Comparison of ENCODE assay signal across 29 mouse cellular contexts in the genomic region with DNA sequence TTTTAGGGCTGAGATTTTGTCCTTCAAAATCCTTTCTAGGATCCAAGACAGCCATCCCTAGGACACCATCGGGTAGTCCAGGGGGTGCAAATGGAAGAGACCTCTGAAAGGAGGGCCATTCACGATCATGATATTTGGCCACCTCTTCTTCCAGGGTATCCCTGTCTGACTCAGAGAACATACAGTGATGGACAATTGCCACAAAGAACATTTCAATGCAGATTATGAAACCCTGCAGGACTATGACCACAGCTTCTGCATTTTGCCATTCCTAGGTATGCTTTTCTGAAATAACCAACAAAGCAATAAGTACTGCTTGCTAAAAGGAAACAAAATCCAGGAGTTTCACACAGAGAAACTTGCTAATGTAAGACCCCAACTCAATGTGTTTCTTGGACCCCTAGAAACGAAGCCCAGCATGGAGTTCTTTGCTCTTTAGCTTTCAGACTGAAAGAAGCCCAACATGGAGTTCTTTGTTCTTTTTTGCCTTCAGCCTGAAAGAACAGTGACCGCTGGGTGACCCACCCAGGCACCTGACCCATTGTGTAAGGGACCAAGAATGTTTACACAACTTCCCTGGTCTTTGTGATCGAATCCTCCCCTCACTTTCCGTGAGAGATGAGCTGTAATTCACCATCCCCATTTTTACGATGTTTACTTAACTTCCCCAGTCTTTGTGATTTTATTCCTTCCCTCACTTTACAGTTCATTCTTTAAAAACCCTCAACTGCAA. TPM values are rescaled to one million over a fixed set of nuclear protein-coding genes. Genes with fewer than 3 reads are reported as not detected.
DNase-seq lines count a peak whose midpoint lies in the region; ATAC-seq and TF ChIP-seq lines count a peak whose summit lies in the region.
"Had no signal": no experiment of that assay in that cellular context is flagged by ENCODE, and none has a peak within 500 bp of the region (broad histone marks: within the 10 kb centered on the region; RNA-seq: fewer than 3 reads in every experiment).

No protein-coding gene starts in this region.

- peak; percentile 35; the same call in 1 of the 2 replicates for TF ChIP-seq EP300 in lung, postnatal 0 days (IDR thresholded peaks at IDR 0.05)

- TF ChIP-seq CTCF in lung, postnatal 0 days (IDR thresholded peaks at IDR 0.05), result no peak
- TF ChIP-seq CTCF in midbrain, postnatal 0 days (IDR thresholded peaks at IDR 0.05), result no peak

- H3K27me3 ChIP-seq in lung, postnatal 0 days (replicated peaks; ENCODE audit: insufficient read depth, low read length), result no peaks in the 10 kb centered on the region
- no peaks in the 10 kb centered on the region for H3K27me3 ChIP-seq in midbrain, postnatal 0 days (ENCODE audit: insufficient read depth, low read length)
- H3K27me3 ChIP-seq: hindbrain, embryonic 15.5 days; limb, embryonic 12.5 days; liver, embryonic 12.5 days; midbrain, embryonic 12.5 days; neural tube, embryonic 13.5 days had no signal

- H3K4me3 ChIP-seq in lung, postnatal 0 days (ENCODE audit: low read depth, low read length), result no peak overlapping the region
- no peak overlapping the region for H3K4me3 ChIP-seq in midbrain, postnatal 0 days (ENCODE audit: low read depth, low read length)
- H3K4me3 ChIP-seq: forebrain, embryonic 10.5 days; hindbrain, embryonic 15.5 days; limb, embryonic 12.5 days; liver, embryonic 12.5 days; midbrain, embryonic 12.5 days; neural tube, embryonic 13.5 days had no signal

- no peaks in the 10 kb centered on the region for H3K36me3 ChIP-seq in lung, postnatal 0 days (ENCODE audit: insufficient read depth, low read length)
- H3K36me3 ChIP-seq in midbrain, postnatal 0 days (ENCODE audit: insufficient read depth, low read length), result no peaks in the 10 kb centered on the region
- H3K36me3 ChIP-seq: forebrain, embryonic 10.5 days; hindbrain, embryonic 15.5 days; limb, embryonic 12.5 days; liver, embryonic 12.5 days; midbrain, embryonic 12.5 days; neural tube, embryonic 13.5 days had no signal

- H3K27ac ChIP-seq in lung, postnatal 0 days (ENCODE audit: low read length), result no peak overlapping the region
- H3K27ac ChIP-seq in midbrain, postnatal 0 days (ENCODE audit: low read depth, low read length), result no peak overlapping the region
- H3K27ac ChIP-seq: forebrain, embryonic 10.5 days; hindbrain, embryonic 15.5 days; limb, embryonic 12.5 days; liver, embryonic 12.5 days; midbrain, embryonic 12.5 days; neural tube, embryonic 13.5 days had no signal

- H3K9me3 ChIP-seq in lung, postnatal 0 days (ENCODE audit: low read length), result no peaks in the 10 kb centered on the region
- no peaks in the 10 kb centered on the region for H3K9me3 ChIP-seq in midbrain, postnatal 0 days (ENCODE audit: low read length)
- H3K9me3 ChIP-seq: hindbrain, embryonic 15.5 days; liver, embryonic 12.5 days; midbrain, embryonic 12.5 days; neural tube, embryonic 13.5 days had no signal

- 44% methylated on average over 7 of the region's 7 CpGs for WGBS in lung, postnatal 0 days
- WGBS in midbrain, postnatal 0 days, result 70% methylated on average over 7 of the region's 7 CpGs

- no peaks in the 10 kb centered on the region for H3K4me1 ChIP-seq in lung, postnatal 0 days (ENCODE audit: insufficient read depth, low read depth, low read length)
- H3K4me1 ChIP-seq in midbrain, postnatal 0 days (ENCODE audit: insufficient read depth, low read length), result no peaks in the 10 kb centered on the region
- H3K4me1 ChIP-seq: forebrain, embryonic 10.5 days; hindbrain, embryonic 15.5 days; limb, embryonic 12.5 days; midbrain, embryonic 12.5 days; neural tube, embryonic 13.5 days had no signal

- no peak overlapping the region for H3K4me2 ChIP-seq in lung, postnatal 0 days (replicated peaks; ENCODE audit: low read depth, low read length)
- H3K4me2 ChIP-seq in midbrain, postnatal 0 days (ENCODE audit: low read depth, low read length, poor library complexity, severe bottlenecking), result no peak overlapping the region
- H3K4me2 ChIP-seq: hindbrain, embryonic 15.5 days; limb, embryonic 12.5 days; liver, embryonic 12.5 days; midbrain, embryonic 12.5 days; neural tube, embryonic 13.5 days had no signal

- intact Hi-C loops in left cerebral cortex, postnatal 25 days (cut with DNase I), result no loop called here

- H3K9ac ChIP-seq in lung, postnatal 0 days (replicated peaks; ENCODE audit: low read depth), result no peak overlapping the region
- no peak overlapping the region for H3K9ac ChIP-seq in midbrain, postnatal 0 days (replicated peaks; ENCODE audit: low read length, poor library complexity, severe bottlenecking)
- H3K9ac ChIP-seq: hindbrain, embryonic 15.5 days; limb, embryonic 12.5 days; liver, embryonic 12.5 days; midbrain, embryonic 12.5 days; neural tube, embryonic 13.5 days had no signal

- peak; percentile 33 for DNase-seq in lung, postnatal 0 days (ENCODE audit: low spot score)
- DNase-seq in lung, postnatal 10 days, result no peak
- peak; percentile 15 for DNase-seq in ZHBTc4 (ENCODE audit: low read depth, low spot score)
- no peak for DNase-seq in midbrain, postnatal 0 days (ENCODE audit: low spot score)
- DNase-seq in left cerebral cortex, postnatal 25 days (ENCODE audit: low spot score in 2 of 2), result no peak
- DNase-seq: adrenal gland, postnatal 14 days; cerebellum, adult 9-10 months; gastrocnemius, postnatal 25 days; kidney, adult 2 months; kidney, postnatal 14 days; layer of hippocampus, postnatal 36 days; lung, adult 2 months; thymus, postnatal 14 days had no signal

- no peak for ATAC-seq in lung, postnatal 0 days
- ATAC-seq in granulocyte monocyte progenitor cell, adult 5-6 weeks (replicated peaks; ENCODE audit: poor library complexity, severe bottlenecking), result peak; percentile 71
- 0 out of 2 replicates have a peak, but pooled peaks have one; percentile 24 for ATAC-seq in neutrophil, adult 5-6 weeks (ENCODE audit: extremely low read depth, insufficient number of reproducible peaks, low FRiP score, poor library complexity, severe bottlenecking)
- no peak for ATAC-seq in midbrain, postnatal 0 days (ENCODE audit: low FRiP score)
- ATAC-seq: forebrain, embryonic 16.5 days; liver, embryonic 12.5 days had no signal

RNA-seq across cellular contexts. Expression of gene Slfn2, which starts 18.0 kb away (rescaled TPM):
- polyA plus RNA-seq in lung, postnatal 0 days (2015; fragmentation: Nextera tagmentation; extraction: Ambion mirVana), result 19.0 and 21.5 TPM in 2 replicates
- 8.3 and 11.4 TPM in 2 replicates for total RNA-seq in granulocyte monocyte progenitor cell, adult 5-6 weeks (2014; fragmentation: Nextera tagmentation)
- total RNA-seq in granulocyte monocyte progenitor cell, adult 5-6 weeks (2017), result 30.2 and 43.3 TPM in 2 replicates
- 1,322 and 1,334 TPM in 2 replicates for total RNA-seq in neutrophil, adult 5-6 weeks (2017)
- 1.7 and 1.9 TPM in 2 replicates for total RNA-seq in midbrain, postnatal 0 days (2014; rRNA removed)
- polyA plus RNA-seq in midbrain, postnatal 0 days (2015; fragmentation: Nextera tagmentation; extraction: Ambion mirVana), result 1.4 and 1.8 TPM in 2 replicates
- 1 to 10 TPM; 1.3 to 1.6 TPM for total RNA-seq in left cerebral cortex, postnatal 25 days (2021)

RNA-seq across cellular contexts. Expression of gene Slfn1, which starts 33.7 kb away (rescaled TPM):
- polyA plus RNA-seq in lung, postnatal 0 days (2015; fragmentation: Nextera tagmentation; extraction: Ambion mirVana), result 2.3 and 2.4 TPM in 2 replicates
- 0.30 TPM in 1 of 2 replicates, not detected in the other for total RNA-seq in granulocyte monocyte progenitor cell, adult 5-6 weeks (2014; fragmentation: Nextera tagmentation)
- 3.1 and 3.8 TPM in 2 replicates for total RNA-seq in granulocyte monocyte progenitor cell, adult 5-6 weeks (2017)
- total RNA-seq in neutrophil, adult 5-6 weeks (2017), result 691 and 728 TPM in 2 replicates
- total RNA-seq in midbrain, postnatal 0 days (2014; rRNA removed), result not detected in 2 replicates
- 0.11 TPM in 1 of 2 replicates, not detected in the other for polyA plus RNA-seq in midbrain, postnatal 0 days (2015; fragmentation: Nextera tagmentation; extraction: Ambion mirVana)
- total RNA-seq in left cerebral cortex, postnatal 25 days (2021), result not detected
- total RNA-seq: gastrocnemius, postnatal 25 days; layer of hippocampus, adult 18-20 months; layer of hippocampus, postnatal 36 days; left cerebral cortex, postnatal 10 days; MEL had no signal
- polyA plus RNA-seq: C2C12; embryonic facial prominence, embryonic 11.5 days; forebrain, embryonic 10.5 days; forebrain, embryonic 16.5 days; hindbrain, embryonic 15.5 days; intestine, embryonic 14.5 days; limb, embryonic 12.5 days; midbrain, embryonic 12.5 days; neural tube, embryonic 13.5 days; testis, adult 2 months had no signal

Comparison
In these comparisons a context has a peak if more than half of its experiments do, and no peak if none do; other contexts are left out.
1. DNase-seq: peak in lung, postnatal 0 days (single experiment) and ZHBTc4 (single experiment); none in lung, postnatal 10 days (single experiment), midbrain, postnatal 0 days (single experiment) and left cerebral cortex, postnatal 25 days (0 of 2).
2. ATAC-seq: peak in granulocyte monocyte progenitor cell, adult 5-6 weeks (single experiment) and neutrophil, adult 5-6 weeks (single experiment); none in lung, postnatal 0 days (single experiment) and midbrain, postnatal 0 days (single experiment).
3. RNA of gene Slfn2, which starts 18.0 kb away (total RNA-seq): 1,322 to 1,334 TPM in neutrophil, adult 5-6 weeks; 8.3 to 43.3 TPM in granulocyte monocyte progenitor cell, adult 5-6 weeks, 1.7 to 1.9 TPM in midbrain, postnatal 0 days and 1.3 to 1.6 TPM in left cerebral cortex, postnatal 25 days; every median in the first group is over 10 times any median in the second.
4. RNA of gene Slfn1, which starts 33.7 kb away (total RNA-seq): 691 to 728 TPM in neutrophil, adult 5-6 weeks; 0.30 to 3.8 TPM in granulocyte monocyte progenitor cell, adult 5-6 weeks, not detected in left cerebral cortex, postnatal 25 days and not detected in midbrain, postnatal 0 days; every median in the first group is over 100 times any median in the second.